Mouse (Mus musculus) forebrain, embryonic 15.5 days (tissue): ENCODE measurements around the gene Fxyd6. TPM values are rescaled to one million over a fixed set of nuclear protein-coding genes. Genes with fewer than 3 reads are reported as not detected.

Experiments
- ATAC-seq: fragments of 200-750 bp; cut with Nextera tagmentation; replicated peaks from 2 replicates; pipeline ENCODE4 v1.8.0; 2017; ENCODE audit warnings: mild to moderate bottlenecking, moderate TSS enrichment, moderate library complexity
- H3K27ac ChIP-seq: fragments of 300-500 bp; sonication (generic); replicated peaks from 2 replicates; pipeline ENCODE4 v1.5.1; 2015; ENCODE audit warnings: mild to moderate bottlenecking, inconsistent platforms
- H3K27me3 ChIP-seq: fragments of 300-500 bp; sonication (generic); 2 replicates; pipeline ENCODE4 v1.6.1; 2015; ENCODE audit warnings: inconsistent platforms
- H3K36me3 ChIP-seq: fragments of 300-500 bp; sonication (generic); 2 replicates; pipeline ENCODE4 v1.6.1; 2015; ENCODE audit warnings: mild to moderate bottlenecking, inconsistent platforms
- H3K4me1 ChIP-seq: fragments of 300-500 bp; sonication (generic); 2 replicates; pipeline ENCODE4 v1.6.1; 2015; ENCODE audit warnings: inconsistent platforms
- H3K4me2 ChIP-seq: fragments of 300-500 bp; sonication (generic); replicated peaks from 2 replicates; pipeline ENCODE4 v1.6.1; 2015; ENCODE audit warnings: mild to moderate bottlenecking, inconsistent platforms
- H3K4me3 ChIP-seq: fragments of 300-500 bp; sonication (generic); 2 replicates; pipeline ENCODE4 v1.5.1; 2015; ENCODE audit warnings: mild to moderate bottlenecking, inconsistent platforms
- H3K9ac ChIP-seq: fragments of 300-500 bp; sonication (generic); replicated peaks from 2 replicates; pipeline ENCODE4 v1.6.1; 2015; ENCODE audit warnings: mild to moderate bottlenecking, inconsistent platforms
- H3K9me3 ChIP-seq: fragments of 300-500 bp; sonication (generic); 2 replicates; pipeline ENCODE4 v1.6.1; 2016; ENCODE audit warnings: inconsistent platforms
- WGBS: fragments of 180-500 bp; shearing (Covaris S2); methylation state at CpG from one replicate; pipeline ENCODE4 v1.1.7; 2015; ENCODE audit warnings: mixed read lengths; 5-methylcytosine and 5-hydroxymethylcytosine counted together
- polyA plus RNA-seq: library from polyadenylated mRNA; unstranded; fragments of >200 nt; fragmentation: Nextera tagmentation; extraction: Ambion mirVana; gene quantifications from 2 replicates; pipeline ENCODE4 v1.2.1, GENCODE M21; 2015

Gene Fxyd6
- polyA plus RNA-seq, 1 experiment from 2014 or later = 481 TPM

- no peaks in the 10 kb centered on the region for H3K36me3 ChIP-seq
- no peak for ATAC-seq
- no peaks in the 10 kb centered on the region for H3K4me1 ChIP-seq
- H3K27me3 ChIP-seq = no peaks in the 10 kb centered on the region
- no peak overlapping the region for H3K27ac ChIP-seq
- no peak overlapping the region for H3K9ac ChIP-seq
- 54% methylated on average over 4 of the region's 4 CpGs for WGBS
- no peak overlapping the region for H3K4me3 ChIP-seq
- H3K9me3 ChIP-seq = no peaks in the 10 kb centered on the region
- H3K4me2 ChIP-seq = no peak overlapping the region
Measured at GRCm38 (mm10) chr9:45401851-45402250, 31.9 kb downstream of the Fxyd6 start.

DNA sequence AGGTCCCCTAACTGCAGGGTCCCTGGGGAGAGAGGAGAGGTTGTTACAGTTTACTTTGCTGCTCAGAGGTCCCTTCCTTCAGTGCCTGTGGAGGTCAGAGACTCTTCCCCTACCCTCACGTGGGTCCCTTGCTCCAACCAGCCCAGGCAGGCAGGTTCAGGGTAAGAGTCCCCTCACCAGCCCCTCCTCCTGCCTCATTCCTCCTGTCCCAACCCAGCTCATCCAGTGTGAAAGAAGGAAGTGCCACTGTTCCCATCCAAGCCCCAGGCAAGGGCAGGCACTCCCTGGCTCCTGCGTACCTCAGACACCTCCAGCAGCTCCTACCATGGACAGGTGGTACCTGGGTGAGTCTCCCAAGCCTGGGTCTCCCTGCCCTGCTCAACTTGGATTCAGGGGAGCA, 33.0 kb downstream of the Fxyd6 start:
- H3K27me3 ChIP-seq = no peaks in the 10 kb centered on the region
- H3K27ac ChIP-seq = no peak overlapping the region
- no peaks in the 10 kb centered on the region for H3K36me3 ChIP-seq
- WGBS = 53% methylated on average over 2 of the region's 2 CpGs
- H3K9me3 ChIP-seq = no peaks in the 10 kb centered on the region
- H3K4me2 ChIP-seq = no peak overlapping the region
- ATAC-seq = no peak
- H3K9ac ChIP-seq = no peak overlapping the region
- H3K4me3 ChIP-seq = no peak overlapping the region
- H3K4me1 ChIP-seq = 0 out of 2 replicates have a peak, but pooled peaks cover 2% of the 10 kb centered on the region

DNA sequence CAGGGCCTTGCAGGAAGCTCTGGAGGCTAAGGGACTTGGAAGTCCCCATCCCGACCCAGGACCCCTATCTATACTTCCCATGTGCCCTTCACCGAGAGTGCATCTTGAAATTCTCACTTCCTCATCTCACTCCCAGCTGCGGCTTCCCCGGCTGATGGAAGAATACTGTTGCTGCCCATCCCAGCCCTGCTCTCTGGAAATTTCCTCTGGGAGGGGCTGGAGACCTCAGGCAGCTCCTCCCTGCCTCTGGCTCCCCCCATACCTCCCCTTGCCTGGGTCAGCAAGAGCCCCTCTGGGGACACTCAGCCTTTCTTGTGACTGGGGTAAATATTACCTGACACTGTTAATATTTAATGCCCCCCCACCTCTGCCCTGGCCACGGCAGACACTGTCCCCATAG, 35.7 kb downstream of the Fxyd6 start:
- H3K9ac ChIP-seq = no peak overlapping the region
- no peak overlapping the region for H3K27ac ChIP-seq
- no peaks in the 10 kb centered on the region for H3K9me3 ChIP-seq
- H3K4me1 ChIP-seq = peaks cover 5% of the 10 kb centered on the region; the same call in 1 of the 2 replicates
- H3K36me3 ChIP-seq = no peaks in the 10 kb centered on the region
- no peak for ATAC-seq
- 78% methylated on average over 5 of the region's 5 CpGs for WGBS
- H3K4me3 ChIP-seq = no peak overlapping the region
- no peak overlapping the region for H3K4me2 ChIP-seq
- 0 out of 2 replicates have a peak, but pooled peaks cover 3% of the 10 kb centered on the region for H3K27me3 ChIP-seq

DNA sequence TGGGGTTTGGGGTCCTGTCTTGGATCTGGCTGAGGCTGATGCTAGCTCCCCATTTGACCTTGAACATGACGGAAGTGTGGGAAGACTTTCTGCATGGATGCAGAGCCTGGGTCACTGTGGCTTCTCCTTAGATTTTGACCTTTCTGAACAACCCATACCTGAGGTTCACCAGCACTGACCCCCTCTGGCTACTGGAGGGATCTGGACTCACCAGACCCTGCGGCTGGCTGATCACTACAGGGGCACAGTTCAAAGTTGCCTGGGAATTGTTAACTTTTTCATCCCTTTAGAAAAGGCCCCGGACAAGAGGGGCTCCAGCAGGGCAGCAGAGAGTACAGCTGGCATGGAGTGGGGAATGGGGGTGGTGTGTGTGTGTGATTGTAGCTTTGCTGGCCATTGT, 36.8 kb downstream of the Fxyd6 start:
- H3K27me3 ChIP-seq = 0 out of 2 replicates have a peak, but pooled peaks cover 3% of the 10 kb centered on the region
- 85% methylated on average over 3 of the region's 3 CpGs for WGBS
- no peak overlapping the region for H3K27ac ChIP-seq
- no peak overlapping the region for H3K9ac ChIP-seq
- H3K4me1 ChIP-seq = peaks cover 5% of the 10 kb centered on the region; the same call in 1 of the 2 replicates
- H3K36me3 ChIP-seq = no peaks in the 10 kb centered on the region
- H3K9me3 ChIP-seq = no peaks in the 10 kb centered on the region
- no peak overlapping the region for H3K4me2 ChIP-seq
- H3K4me3 ChIP-seq = no peak overlapping the region
- no peak for ATAC-seq

DNA sequence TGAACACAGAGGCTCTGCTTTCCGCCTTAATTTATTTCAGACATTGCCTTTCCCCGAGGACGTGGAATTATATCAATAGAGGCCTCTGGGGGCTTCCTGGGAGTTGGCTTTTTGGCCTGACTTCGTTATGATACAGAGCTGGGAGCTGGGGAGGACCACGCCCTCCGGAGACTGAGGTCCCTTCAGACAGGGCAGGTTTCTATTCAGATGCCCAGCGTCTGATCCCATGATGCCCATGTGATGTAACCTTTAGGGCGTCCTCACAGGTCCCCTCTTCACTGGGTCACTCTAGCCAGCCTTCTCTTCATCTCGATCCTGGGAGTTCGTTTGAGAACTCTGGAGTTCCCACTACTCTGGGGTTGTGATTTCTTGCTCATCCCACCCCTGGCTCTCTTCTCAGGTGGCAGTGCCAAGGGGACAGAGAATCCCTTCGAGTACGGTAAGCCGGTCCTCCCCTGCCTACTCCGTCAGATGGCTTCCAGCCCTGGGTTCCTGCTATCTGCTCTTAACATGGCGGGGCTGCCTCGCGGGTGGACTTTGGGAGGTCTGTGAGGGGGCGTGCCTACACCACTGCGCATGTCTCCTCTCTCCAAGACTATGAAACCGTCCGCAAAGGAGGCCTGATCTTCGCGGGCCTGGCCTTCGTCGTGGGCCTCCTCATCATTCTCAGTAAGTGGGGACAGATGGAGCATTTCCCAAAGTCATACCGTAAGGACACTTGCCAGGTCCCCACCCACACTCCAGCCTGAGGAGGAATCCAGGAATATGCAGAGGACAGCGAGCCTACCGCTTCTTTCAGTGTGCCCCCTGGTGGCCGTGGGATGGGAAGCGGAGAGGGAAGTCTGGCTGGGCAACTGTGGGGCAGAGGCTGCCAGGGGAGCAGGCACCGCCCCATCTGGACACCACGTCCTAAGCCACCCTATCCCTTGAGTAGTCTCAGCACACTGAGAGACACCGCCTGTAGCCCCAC, 38.0 kb downstream of the Fxyd6 start:
- H3K4me2 ChIP-seq = peak overlapping the region; percentile 45
- peak overlapping the region; percentile 19 for H3K9ac ChIP-seq
- peak; percentile 57 for ATAC-seq
- no peaks in the 10 kb centered on the region for H3K36me3 ChIP-seq
- no peaks in the 10 kb centered on the region for H3K9me3 ChIP-seq
- H3K4me1 ChIP-seq = peaks cover 10% of the 10 kb centered on the region
- WGBS = 38% methylated on average over 33 of the region's 33 CpGs
- no peak overlapping the region for H3K27ac ChIP-seq
- H3K27me3 ChIP-seq = 0 out of 2 replicates have a peak, but pooled peaks cover 3% of the 10 kb centered on the region
- peak overlapping the region; percentile 37 for H3K4me3 ChIP-seq

DNA sequence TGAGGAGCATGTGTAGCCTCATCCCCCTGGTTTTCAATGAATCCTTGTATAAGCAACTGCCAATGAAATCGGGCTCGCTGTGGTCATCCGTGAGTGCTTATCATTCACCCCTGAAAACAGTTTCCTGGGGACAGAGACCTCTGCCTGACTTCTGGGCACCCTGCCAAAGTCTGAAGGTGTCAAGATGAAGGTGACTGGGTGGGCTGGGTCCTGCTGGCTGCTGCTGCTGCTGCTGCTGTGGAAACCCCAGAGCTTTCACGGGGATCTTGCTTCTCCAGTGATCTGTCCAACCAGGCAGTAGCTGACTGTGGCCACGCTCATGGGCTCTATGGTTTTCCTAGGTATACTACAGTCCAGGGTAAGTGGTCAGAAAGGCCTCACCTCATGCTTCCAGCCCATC, 40.2 kb downstream of the Fxyd6 start:
- no peak overlapping the region for H3K4me3 ChIP-seq
- ATAC-seq = no peak
- H3K27me3 ChIP-seq = 0 out of 2 replicates have a peak, but pooled peaks cover 3% of the 10 kb centered on the region
- peaks cover 10% of the 10 kb centered on the region for H3K4me1 ChIP-seq
- 84% methylated on average over 5 of the region's 5 CpGs for WGBS
- no peaks in the 10 kb centered on the region for H3K36me3 ChIP-seq
- no peaks in the 10 kb centered on the region for H3K9me3 ChIP-seq
- no peak overlapping the region for H3K27ac ChIP-seq
- H3K9ac ChIP-seq = no peak overlapping the region
- no peak overlapping the region for H3K4me2 ChIP-seq

GRCm38 (mm10) chr9:45410614-45411013, 40.6 kb downstream of the Fxyd6 start:
- WGBS = 92% methylated on average over 2 of the region's 2 CpGs
- 0 out of 2 replicates have a peak, but pooled peaks cover 3% of the 10 kb centered on the region for H3K27me3 ChIP-seq
- no peak for ATAC-seq

DNA sequence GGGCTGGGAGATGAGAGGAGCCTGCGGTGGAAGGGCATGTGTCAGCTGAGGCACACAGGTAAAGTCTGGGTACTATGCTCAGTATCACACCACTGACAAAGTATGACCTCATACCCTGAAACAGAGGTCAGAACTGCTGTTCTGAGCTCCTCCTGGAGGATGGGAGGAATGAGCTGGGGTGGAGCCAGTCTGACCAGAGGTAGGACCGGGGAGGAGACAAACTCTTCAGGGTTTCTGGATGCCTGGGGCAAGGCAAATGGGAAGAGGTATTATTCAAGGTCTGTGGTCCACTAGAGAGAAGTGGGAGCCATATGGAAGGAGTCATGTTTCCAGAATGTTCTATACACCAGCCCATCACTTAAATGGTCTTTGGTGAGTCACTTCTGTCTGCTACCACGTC, 41.1 kb downstream of the Fxyd6 start:
- no peaks in the 10 kb centered on the region for H3K36me3 ChIP-seq
- H3K27ac ChIP-seq = no peak overlapping the region
- H3K4me1 ChIP-seq = peaks cover 10% of the 10 kb centered on the region
- ATAC-seq = no peak
- no peak overlapping the region for H3K4me2 ChIP-seq
- H3K4me3 ChIP-seq = no peak overlapping the region
- 84% methylated on average over 3 of the region's 3 CpGs for WGBS
- no peaks in the 10 kb centered on the region for H3K9me3 ChIP-seq
- no peak overlapping the region for H3K9ac ChIP-seq
- H3K27me3 ChIP-seq = 0 out of 2 replicates have a peak, but pooled peaks cover 3% of the 10 kb centered on the region

More at GRCm38 (mm10) chr9:45410614-45411013, 40.6 kb downstream of the Fxyd6 start:
- Histone ChIP-seq H3K27ac (no peak overlapping the region), H3K4me3 (no peak overlapping the region), H3K4me1 (peaks cover 10% of the 10 kb centered on the region), H3K36me3 (no peaks in the 10 kb centered on the region), H3K4me2 (no peak overlapping the region), H3K9me3 (no peaks in the 10 kb centered on the region), H3K9ac (no peak overlapping the region)

- 0 out of 2 replicates have a peak, but pooled peaks cover 3% of the 10 kb centered on the region for H3K27me3 ChIP-seq
- no peak overlapping the region for H3K27ac ChIP-seq
- peak overlapping the region; percentile 28 for H3K4me2 ChIP-seq
- no peaks in the 10 kb centered on the region for H3K9me3 ChIP-seq
- H3K4me3 ChIP-seq = 0 out of 2 replicates have a peak overlapping the region, but pooled peaks have one; percentile 0
- 17% methylated on average over 7 of the region's 7 CpGs for WGBS
- H3K4me1 ChIP-seq = peaks cover 10% of the 10 kb centered on the region
- ATAC-seq = peak; percentile 44; the same call in 1 of the 2 replicates
- no peaks in the 10 kb centered on the region for H3K36me3 ChIP-seq
- no peak overlapping the region; the same call in 1 of the 2 replicates for H3K9ac ChIP-seq
Measured at GRCm38 (mm10) chr9:45411803-45412202, 41.8 kb downstream of the Fxyd6 start.

DNA sequence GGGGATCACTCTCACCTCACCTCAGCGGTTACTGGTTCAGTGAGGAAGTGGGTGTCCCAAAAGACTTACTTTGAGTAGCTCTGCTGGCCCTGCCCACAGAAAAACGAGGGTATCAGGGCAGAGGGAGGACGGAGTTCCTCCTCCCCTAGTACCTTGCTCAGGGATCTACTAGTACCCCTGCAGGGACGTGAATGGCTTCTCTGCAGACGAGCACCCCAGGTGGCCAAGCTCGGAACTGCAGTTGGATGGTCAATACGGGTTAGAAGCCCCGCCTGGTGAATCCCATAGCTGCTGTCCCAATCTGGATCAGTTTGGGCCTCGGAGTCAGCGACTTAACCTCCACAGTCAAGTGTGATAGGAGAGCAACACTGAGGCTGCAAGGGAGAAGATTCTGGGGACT, 42.3 kb downstream of the Fxyd6 start:
- Histone ChIP-seq H3K9ac (no peak overlapping the region; the same call in 1 of the 2 replicates), H3K27ac (no peak overlapping the region)
- peak; percentile 45; the same call in 1 of the 2 replicates for ATAC-seq

DNA sequence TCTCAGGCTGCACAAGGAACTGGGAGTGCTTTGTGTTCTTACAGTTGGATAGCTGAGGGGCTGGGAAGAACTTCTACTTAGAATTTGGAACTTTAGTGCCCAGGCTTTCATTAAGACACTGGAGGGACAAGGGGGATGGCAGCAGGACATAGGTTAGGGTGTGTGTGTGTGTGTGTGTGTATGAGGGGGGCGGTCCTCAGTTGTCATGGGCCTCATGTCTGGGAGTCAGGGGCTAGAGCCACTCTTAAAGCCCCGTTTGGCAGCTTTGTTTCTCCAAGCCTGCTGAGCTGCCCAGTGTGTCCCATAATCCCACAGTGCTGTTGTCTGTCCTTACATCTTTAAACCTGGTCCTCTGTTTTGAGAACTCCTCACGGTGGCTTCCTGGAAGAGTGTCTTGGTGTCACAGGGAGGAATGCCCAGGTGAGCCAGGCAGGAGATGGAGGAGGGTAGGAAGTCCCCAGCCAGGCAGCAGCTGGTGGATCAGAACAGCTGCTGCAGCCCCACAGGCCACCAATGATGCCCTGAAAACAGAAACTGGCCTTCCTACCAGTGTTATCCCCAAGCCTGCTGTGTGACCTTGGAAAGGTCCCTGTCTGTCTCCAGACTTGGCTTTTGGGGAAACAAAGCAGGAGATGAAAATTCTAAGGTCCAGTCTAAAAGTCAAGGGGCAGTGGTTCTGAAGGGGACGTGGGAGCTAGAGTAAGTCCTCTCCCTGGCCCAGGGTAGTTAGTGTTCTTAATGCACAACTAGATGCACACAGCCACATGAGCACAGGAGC, 42.9 kb downstream of the Fxyd6 start:
- ATAC-seq = no peak
- Histone ChIP-seq H3K9me3 (no peaks in the 10 kb centered on the region), H3K4me3 (no peak overlapping the region), H3K27ac (no peak overlapping the region), H3K4me1 (peaks cover 9% of the 10 kb centered on the region), H3K27me3 (0 out of 2 replicates have a peak, but pooled peaks cover 3% of the 10 kb centered on the region), H3K9ac (no peak overlapping the region), H3K4me2 (no peak overlapping the region), H3K36me3 (no peaks in the 10 kb centered on the region)
- 81% methylated on average over 4 of the region's 4 CpGs for WGBS

More for the DNA sequence above, 42.3 kb downstream of the Fxyd6 start:
- Histone ChIP-seq H3K27me3 (0 out of 2 replicates have a peak, but pooled peaks cover 3% of the 10 kb centered on the region), H3K4me2 (peak overlapping the region; percentile 28), H3K4me3 (0 out of 2 replicates have a peak overlapping the region, but pooled peaks have one; percentile 0), H3K36me3 (no peaks in the 10 kb centered on the region), H3K4me1 (peaks cover 10% of the 10 kb centered on the region), H3K9me3 (no peaks in the 10 kb centered on the region)
- 5% methylated on average over 10 of the region's 10 CpGs for WGBS
